Mouse (Mus musculus): ENCODE results near the gene Armc2. TPM values are rescaled to one million over a fixed set of nuclear protein-coding genes. Genes with fewer than 3 reads are reported as not detected.

Gene Armc2
- polyA plus RNA-seq, 1 experiment, result 1.2 TPM

GRCm38 (mm10) chr10:42010761-42011435 is 7.3 kb downstream of the Armc2 start:
- TF ChIP-seq EP300 (IDR thresholded peaks at IDR 0.05; ENCODE audit: insufficient read depth, low read depth, low read length) (no peak), CTCF (IDR thresholded peaks at IDR 0.05; ENCODE audit: low read depth, low read length) (no peak), POLR2A (IDR thresholded peaks at IDR 0.05; ENCODE audit: insufficient read depth, low read length) (no peak)
- no peaks in the 10 kb centered on the region; the same call in 1 of the 2 replicates for H3K27me3 ChIP-seq (ENCODE audit: control insufficient read depth, insufficient read depth, low read length, poor library complexity, severe bottlenecking)
- H3K9ac ChIP-seq (ENCODE audit: low read depth, poor library complexity, severe bottlenecking), result no peak overlapping the region
- no peaks in the 10 kb centered on the region for H3K4me1 ChIP-seq (ENCODE audit: control insufficient read depth, insufficient read depth, low read length)
- no peak overlapping the region for H3K27ac ChIP-seq (ENCODE audit: insufficient read depth, low read length)
- no peaks in the 10 kb centered on the region for H3K36me3 ChIP-seq (ENCODE audit: control insufficient read depth, insufficient read depth, low read length, poor library complexity, severe bottlenecking)
- no peaks in the 10 kb centered on the region for H3K9me3 ChIP-seq (replicated peaks; ENCODE audit: control insufficient read depth, insufficient read depth, low read length, poor library complexity, severe bottlenecking)
- H3K4me3 ChIP-seq (ENCODE audit: low read depth, low read length), result no peak overlapping the region

- no peaks in the 10 kb centered on the region for H3K36me3 ChIP-seq (ENCODE audit: control insufficient read depth, insufficient read depth, low read length, poor library complexity, severe bottlenecking)
Observed at GRCm38 (mm10) chr10:42005259-42005658, 13.0 kb downstream of the Armc2 start.

GRCm38 (mm10) chr10:42004690-42005089 is 13.6 kb downstream of the Armc2 start:
- Histone ChIP-seq H3K27ac (ENCODE audit: insufficient read depth, low read length) (no peak overlapping the region), H3K36me3 (ENCODE audit: control insufficient read depth, insufficient read depth, low read length, poor library complexity, severe bottlenecking) (no peaks in the 10 kb centered on the region), H3K4me1 (ENCODE audit: control insufficient read depth, insufficient read depth, low read length) (no peaks in the 10 kb centered on the region), H3K27me3 (ENCODE audit: control insufficient read depth, insufficient read depth, low read length, poor library complexity, severe bottlenecking) (no peaks in the 10 kb centered on the region), H3K4me3 (ENCODE audit: low read depth, low read length) (no peak overlapping the region), H3K9ac (ENCODE audit: low read depth, poor library complexity, severe bottlenecking) (no peak overlapping the region), H3K9me3 (replicated peaks; ENCODE audit: control insufficient read depth, insufficient read depth, low read length, poor library complexity, severe bottlenecking) (no peaks in the 10 kb centered on the region)
- TF ChIP-seq POLR2A (IDR thresholded peaks at IDR 0.05; ENCODE audit: insufficient read depth, low read length) (no peak), CTCF (IDR thresholded peaks at IDR 0.05; ENCODE audit: low read depth, low read length) (no peak), EP300 (IDR thresholded peaks at IDR 0.05; ENCODE audit: insufficient read depth, low read depth, low read length) (no peak)

More at GRCm38 (mm10) chr10:42005259-42005658, 13.0 kb downstream of the Armc2 start:
- Histone ChIP-seq H3K4me3 (ENCODE audit: low read depth, low read length) (no peak overlapping the region), H3K27ac (ENCODE audit: insufficient read depth, low read length) (no peak overlapping the region), H3K27me3 (ENCODE audit: control insufficient read depth, insufficient read depth, low read length, poor library complexity, severe bottlenecking) (no peaks in the 10 kb centered on the region), H3K9ac (ENCODE audit: low read depth, poor library complexity, severe bottlenecking) (no peak overlapping the region), H3K9me3 (replicated peaks; ENCODE audit: control insufficient read depth, insufficient read depth, low read length, poor library complexity, severe bottlenecking) (no peaks in the 10 kb centered on the region), H3K4me1 (ENCODE audit: control insufficient read depth, insufficient read depth, low read length) (no peaks in the 10 kb centered on the region)
- no peak for TF ChIP-seq CTCF (IDR thresholded peaks at IDR 0.05; ENCODE audit: low read depth, low read length)
- no peak for TF ChIP-seq POLR2A (IDR thresholded peaks at IDR 0.05; ENCODE audit: insufficient read depth, low read length)
- TF ChIP-seq EP300 (IDR thresholded peaks at IDR 0.05; ENCODE audit: insufficient read depth, low read depth, low read length), result no peak

DNA sequence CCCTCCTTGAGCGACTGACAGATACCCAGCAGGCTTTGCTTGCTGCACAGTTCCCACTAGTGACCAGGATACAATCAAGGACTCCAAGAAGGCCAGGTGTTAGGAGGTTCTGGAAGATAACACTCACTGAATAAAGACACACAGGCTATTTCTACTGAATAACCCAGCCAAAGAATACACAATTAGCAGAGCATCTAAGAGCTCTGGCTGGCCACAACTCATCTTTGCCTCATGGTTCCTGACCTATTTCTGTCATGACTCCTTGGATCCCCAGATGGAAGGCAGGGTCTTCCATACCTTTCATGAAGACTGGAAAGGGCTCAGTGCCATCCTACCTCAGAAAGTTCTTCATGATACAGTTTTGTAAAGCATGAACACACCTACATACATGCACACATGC is 14.2 kb downstream of the Armc2 start:
- no peaks in the 10 kb centered on the region for H3K9me3 ChIP-seq (replicated peaks; ENCODE audit: control insufficient read depth, insufficient read depth, low read length, poor library complexity, severe bottlenecking)
- H3K27me3 ChIP-seq (ENCODE audit: control insufficient read depth, insufficient read depth, low read length, poor library complexity, severe bottlenecking), result no peaks in the 10 kb centered on the region
- no peaks in the 10 kb centered on the region for H3K36me3 ChIP-seq (ENCODE audit: control insufficient read depth, insufficient read depth, low read length, poor library complexity, severe bottlenecking)
- H3K4me3 ChIP-seq (ENCODE audit: low read depth, low read length), result no peak overlapping the region
- H3K27ac ChIP-seq (ENCODE audit: insufficient read depth, low read length), result no peak overlapping the region
- no peaks in the 10 kb centered on the region for H3K4me1 ChIP-seq (ENCODE audit: control insufficient read depth, insufficient read depth, low read length)
- TF ChIP-seq CTCF (IDR thresholded peaks at IDR 0.05; ENCODE audit: low read depth, low read length) (no peak), EP300 (IDR thresholded peaks at IDR 0.05; ENCODE audit: insufficient read depth, low read depth, low read length) (no peak), POLR2A (IDR thresholded peaks at IDR 0.05; ENCODE audit: insufficient read depth, low read length) (no peak)
- H3K9ac ChIP-seq (ENCODE audit: low read depth, poor library complexity, severe bottlenecking), result no peak overlapping the region

GRCm38 (mm10) chr10:42003576-42003975 is 14.7 kb downstream of the Armc2 start:
- Histone ChIP-seq H3K27ac (ENCODE audit: insufficient read depth, low read length) (no peak overlapping the region), H3K27me3 (ENCODE audit: control insufficient read depth, insufficient read depth, low read length, poor library complexity, severe bottlenecking) (no peaks in the 10 kb centered on the region), H3K4me3 (ENCODE audit: low read depth, low read length) (no peak overlapping the region), H3K9me3 (replicated peaks; ENCODE audit: control insufficient read depth, insufficient read depth, low read length, poor library complexity, severe bottlenecking) (no peaks in the 10 kb centered on the region), H3K36me3 (ENCODE audit: control insufficient read depth, insufficient read depth, low read length, poor library complexity, severe bottlenecking) (no peaks in the 10 kb centered on the region), H3K4me1 (ENCODE audit: control insufficient read depth, insufficient read depth, low read length) (no peaks in the 10 kb centered on the region), H3K9ac (ENCODE audit: low read depth, poor library complexity, severe bottlenecking) (no peak overlapping the region)
- no peak for TF ChIP-seq EP300 (IDR thresholded peaks at IDR 0.05; ENCODE audit: insufficient read depth, low read depth, low read length)
- no peak for TF ChIP-seq POLR2A (IDR thresholded peaks at IDR 0.05; ENCODE audit: insufficient read depth, low read length)
- no peak for TF ChIP-seq CTCF (IDR thresholded peaks at IDR 0.05; ENCODE audit: low read depth, low read length)

DNA sequence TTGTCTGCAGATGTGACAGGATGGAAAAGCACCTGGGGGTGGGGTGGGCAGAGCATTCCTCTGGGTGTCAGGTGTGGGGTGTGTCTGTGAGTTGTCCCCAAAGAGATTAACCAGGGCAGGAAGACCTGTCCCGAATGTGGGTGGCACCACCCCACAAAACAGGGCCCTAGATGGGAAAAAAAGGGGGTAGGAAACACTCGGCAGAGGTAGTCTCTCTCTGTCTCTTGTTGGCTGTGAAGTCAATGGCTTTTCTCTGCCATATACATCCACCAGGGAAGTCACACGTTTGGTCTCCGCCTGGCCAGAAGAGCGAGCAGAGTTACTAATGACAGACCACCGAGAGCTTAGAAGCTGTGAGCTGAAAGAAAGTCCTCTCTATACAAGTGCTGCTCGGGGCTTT is 15.8 kb downstream of the Armc2 start:
- H3K9ac ChIP-seq (ENCODE audit: low read depth, poor library complexity, severe bottlenecking), result no peak overlapping the region
- no peak overlapping the region for H3K4me3 ChIP-seq (ENCODE audit: low read depth, low read length)
- H3K4me1 ChIP-seq (ENCODE audit: control insufficient read depth, insufficient read depth, low read length), result peaks cover 3% of the 10 kb centered on the region
- no peaks in the 10 kb centered on the region for H3K27me3 ChIP-seq (ENCODE audit: control insufficient read depth, insufficient read depth, low read length, poor library complexity, severe bottlenecking)
- no peaks in the 10 kb centered on the region for H3K9me3 ChIP-seq (replicated peaks; ENCODE audit: control insufficient read depth, insufficient read depth, low read length, poor library complexity, severe bottlenecking)
- no peak overlapping the region for H3K27ac ChIP-seq (ENCODE audit: insufficient read depth, low read length)
- H3K36me3 ChIP-seq (ENCODE audit: control insufficient read depth, insufficient read depth, low read length, poor library complexity, severe bottlenecking), result no peaks in the 10 kb centered on the region
- TF ChIP-seq EP300 (IDR thresholded peaks at IDR 0.05; ENCODE audit: insufficient read depth, low read depth, low read length), result no peak
- no peak for TF ChIP-seq CTCF (IDR thresholded peaks at IDR 0.05; ENCODE audit: low read depth, low read length)
- TF ChIP-seq POLR2A (IDR thresholded peaks at IDR 0.05; ENCODE audit: insufficient read depth, low read length), result no peak
